Mouse (Mus musculus) left cerebral cortex, adult 8-10 months (tissue): Measurements from ENCODE around the gene Mad1l1. TPM values are rescaled to one million over a fixed set of nuclear protein-coding genes. Genes with fewer than 3 reads are reported as not detected.
A peak's percentile ranks its signal among the peaks of the same experiment; 100 is the strongest.

ENCODE experiments used
- DNase-seq, 2 experiments: peaks; one replicate each; pipeline ENCODE4 v3.0.0; 2022; ENCODE audit warnings: low spot score in 2 of 2
- total RNA-seq, 4 experiments: library from RNA; stranded (reverse); gene quantifications; 2 replicates each; pipeline ENCODE4 v1.2.4; 2022

The Mad1l1 gene
- total RNA-seq, 4 experiments from 2014 or later = 14.1 to 22.2 (median 18.6) TPM

DNA sequence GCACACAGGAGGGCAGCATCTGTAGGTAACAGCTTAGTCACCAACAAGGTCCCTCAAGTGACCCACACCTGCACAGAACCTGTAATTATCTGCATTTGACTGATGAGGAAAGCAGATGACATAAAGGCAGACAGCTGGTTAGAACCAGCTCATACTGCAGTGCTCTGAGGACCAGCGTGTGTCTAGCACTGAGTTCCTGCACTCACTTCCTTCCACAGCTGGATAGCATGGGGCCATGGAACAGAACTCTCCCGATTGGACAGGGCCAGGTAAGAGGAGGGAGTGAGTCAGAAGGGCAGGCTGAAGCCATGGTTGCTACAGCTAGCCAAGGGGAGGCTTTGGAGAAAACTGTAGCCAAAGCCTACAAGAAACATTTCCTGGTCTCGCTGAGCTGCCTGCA is 259.0 kb downstream of the Mad1l1 start:
- DNase-seq = no peak

DNA sequence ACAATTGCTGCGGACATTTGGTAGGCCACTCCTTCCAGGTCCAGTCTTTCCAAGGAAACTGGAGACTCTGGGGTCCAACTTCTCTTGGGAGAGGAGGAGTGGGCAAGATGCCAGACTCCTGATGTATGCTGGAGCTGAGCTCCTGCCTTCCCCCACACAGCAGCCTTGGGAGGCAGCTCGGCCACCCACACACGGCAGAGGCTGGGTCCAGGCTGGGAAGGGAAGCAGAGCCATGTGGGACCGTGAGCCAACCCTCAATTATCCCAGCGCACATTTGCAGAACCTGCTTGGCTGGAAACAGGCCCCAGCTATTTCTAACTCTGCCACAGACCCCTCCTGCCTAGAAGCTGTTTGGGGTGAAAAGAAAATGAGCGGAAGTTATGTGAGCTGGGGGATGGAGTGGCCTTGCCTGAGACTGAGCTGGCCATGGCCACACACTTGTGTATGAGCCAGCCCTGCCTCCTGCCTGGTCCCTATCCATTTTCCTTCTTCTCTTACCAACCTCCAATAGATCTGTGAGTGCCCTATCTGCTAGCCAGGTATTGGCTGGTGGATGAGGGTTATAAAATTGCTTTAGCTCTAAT is 260.0 kb downstream of the Mad1l1 start:
- peak; percentile 28 to 86 for DNase-seq

DNA sequence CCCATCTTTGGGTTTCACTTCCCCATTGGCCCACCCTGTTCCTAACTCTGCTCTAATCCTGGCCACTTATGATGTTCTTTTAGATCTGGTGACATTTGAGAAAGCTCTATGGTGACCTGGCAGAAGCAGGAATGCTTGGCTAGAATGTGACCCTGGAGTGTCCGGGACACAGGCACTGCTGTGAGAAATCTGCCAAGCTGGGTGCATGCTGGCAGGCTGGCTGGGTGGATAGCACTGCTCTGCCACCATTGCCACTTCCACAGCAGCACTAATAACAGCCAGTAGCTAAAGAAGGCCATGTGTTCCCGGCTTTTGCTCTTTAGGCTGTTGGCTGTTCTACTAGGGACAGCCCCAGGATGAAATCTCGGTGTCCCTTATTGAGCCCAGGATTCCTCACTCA is 265.1 kb downstream of the Mad1l1 start:
- no peak for DNase-seq

DNA sequence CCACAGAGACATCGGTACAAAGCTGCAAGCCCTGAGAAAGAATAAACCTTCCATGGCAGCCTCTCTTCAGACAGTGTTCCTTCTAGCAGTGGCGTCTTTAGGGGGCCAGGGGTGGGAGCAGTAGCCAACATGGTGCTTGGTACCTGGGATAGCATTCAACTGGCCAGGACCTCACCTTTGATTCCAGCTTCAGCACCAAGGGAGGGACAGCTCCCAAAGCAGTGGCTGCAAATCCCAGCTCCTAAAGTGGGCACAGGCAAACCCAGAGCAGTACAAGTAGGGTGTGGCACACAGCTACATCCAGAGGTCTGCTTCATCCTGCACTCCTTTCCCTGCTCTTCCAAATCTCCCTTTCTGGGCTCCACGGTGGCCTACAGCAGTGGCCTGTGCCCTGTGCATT is 265.9 kb downstream of the Mad1l1 start:
- no peak for DNase-seq

DNA sequence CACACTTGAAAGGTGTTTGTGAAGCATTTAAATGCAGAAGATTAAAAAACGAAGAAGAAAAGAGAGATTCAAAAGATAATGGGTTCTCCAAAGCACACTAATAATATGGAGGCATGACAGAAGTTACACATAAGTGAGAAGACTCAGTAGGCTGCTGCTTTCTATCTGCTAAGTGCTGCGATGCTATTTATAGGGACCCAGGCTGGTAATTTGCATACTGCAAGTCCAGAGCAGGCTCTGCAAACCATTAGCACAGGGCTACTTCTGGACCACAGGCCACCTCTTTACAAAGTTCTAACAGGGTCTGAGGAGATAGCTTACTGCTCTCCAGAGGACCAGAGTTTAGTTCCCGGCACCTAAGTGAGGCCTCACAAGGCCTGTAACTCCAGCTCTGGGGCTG is 267.7 kb downstream of the Mad1l1 start:
- peak in 1 of 2 experiments; percentile 36 for DNase-seq

DNA sequence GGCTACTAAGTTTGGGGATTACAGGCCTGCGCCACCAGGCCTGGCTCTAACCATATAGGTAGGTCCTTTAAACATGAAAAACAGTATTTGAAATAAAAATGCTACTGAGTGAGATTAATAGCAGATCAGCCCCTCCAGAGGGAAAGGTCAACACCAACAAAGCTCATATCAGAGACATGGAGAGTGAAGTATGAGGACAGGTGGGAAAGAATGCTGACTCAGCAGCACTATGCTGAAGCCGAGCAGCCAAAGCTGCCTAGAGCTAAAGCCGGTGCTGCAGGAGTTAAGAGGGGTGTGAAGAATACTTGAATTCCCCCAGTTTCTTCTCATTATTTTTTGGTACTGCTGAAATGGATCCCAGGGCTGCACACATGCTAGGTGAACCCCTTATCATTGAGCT is 268.9 kb downstream of the Mad1l1 start:
- DNase-seq = no peak

DNA sequence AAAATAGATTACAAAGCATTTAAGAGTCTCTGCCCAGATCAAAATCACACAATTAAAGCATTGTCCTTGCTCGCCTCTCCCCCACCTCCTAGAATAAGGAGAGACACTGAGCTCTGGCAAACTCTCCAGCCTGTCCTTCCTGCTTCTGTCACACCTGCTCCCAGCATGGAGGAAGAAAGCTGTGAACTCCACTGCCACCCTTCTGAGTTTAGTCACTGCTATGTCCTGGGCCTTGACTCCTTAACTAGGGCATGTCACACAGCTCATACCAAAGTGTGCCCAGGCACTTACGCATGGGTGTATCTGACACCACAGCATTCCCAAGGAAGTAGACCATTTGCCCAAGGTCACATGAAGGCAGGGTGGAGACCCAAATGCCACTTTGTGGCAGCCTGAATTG is 275.9 kb downstream of the Mad1l1 start:
- no peak for DNase-seq

DNA sequence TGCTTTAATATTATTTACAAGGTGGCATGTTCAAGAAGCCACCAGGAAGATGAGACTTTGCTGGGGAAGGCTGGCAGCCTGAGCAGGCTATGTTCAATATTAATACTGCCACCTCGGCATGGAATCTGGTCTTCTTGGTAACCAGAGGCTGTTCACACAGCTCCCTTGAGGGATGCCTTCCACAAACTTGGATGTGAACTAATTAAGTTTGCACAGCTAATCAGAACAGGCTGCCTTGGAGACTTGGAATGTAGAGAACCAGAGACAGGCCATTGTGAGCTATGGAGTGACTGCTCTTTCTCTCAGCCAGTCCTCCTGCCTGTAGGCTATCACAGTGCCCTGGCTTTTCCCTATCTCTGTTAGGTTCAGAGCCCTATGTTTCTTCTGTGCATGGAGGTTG is 278.4 kb downstream of the Mad1l1 start:
- no peak for DNase-seq

DNA sequence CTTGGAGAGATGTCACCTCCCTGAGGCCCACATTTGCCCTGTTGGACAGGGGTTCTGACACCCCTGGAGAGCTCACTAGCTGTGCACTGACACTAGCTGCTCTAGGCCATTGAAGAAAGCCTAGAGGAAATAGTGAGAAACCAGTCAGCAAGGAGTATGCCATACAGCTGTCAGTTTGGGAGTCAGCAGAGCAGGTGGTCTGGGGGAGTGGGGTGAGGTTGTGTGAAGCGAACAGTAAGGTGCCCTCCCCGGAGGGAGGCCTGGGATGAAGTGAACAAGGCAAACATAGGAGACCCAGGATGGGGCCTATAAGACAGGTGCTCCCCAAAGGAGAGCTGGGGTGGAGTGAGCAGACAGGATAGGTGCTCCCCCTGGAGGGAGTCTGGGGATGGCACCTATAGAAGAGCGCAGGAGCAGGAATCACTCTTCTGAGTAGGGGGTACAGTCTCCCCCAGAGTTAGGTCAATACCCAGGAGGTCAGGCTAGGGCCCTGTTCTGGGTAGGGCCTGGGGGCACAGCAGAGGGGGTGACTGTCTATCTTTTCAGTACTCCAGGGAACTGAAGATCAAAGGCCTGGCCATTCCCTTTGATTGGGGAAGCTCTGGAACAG is 279.2 kb downstream of the Mad1l1 start:
- no peak for DNase-seq

DNA sequence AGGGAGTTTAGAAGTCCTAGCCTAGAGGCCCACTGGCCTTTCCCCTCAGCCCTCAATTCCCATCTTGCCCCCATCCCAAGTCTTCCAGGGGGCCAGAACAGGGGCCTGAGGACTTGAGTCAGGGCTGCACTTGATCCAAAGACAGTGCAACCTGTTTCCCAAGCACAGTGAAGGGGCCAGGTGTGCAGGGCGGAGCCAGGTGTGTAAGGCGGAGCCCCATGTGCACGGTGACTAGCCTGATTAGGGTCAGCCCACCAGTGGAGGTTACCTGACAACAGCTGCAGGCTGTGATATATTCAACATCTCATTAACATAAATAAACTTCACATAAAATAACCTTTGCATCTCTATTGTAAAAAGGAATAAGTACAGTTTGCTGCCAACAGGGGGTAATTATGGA is 280.3 kb downstream of the Mad1l1 start:
- DNase-seq = no peak

DNA sequence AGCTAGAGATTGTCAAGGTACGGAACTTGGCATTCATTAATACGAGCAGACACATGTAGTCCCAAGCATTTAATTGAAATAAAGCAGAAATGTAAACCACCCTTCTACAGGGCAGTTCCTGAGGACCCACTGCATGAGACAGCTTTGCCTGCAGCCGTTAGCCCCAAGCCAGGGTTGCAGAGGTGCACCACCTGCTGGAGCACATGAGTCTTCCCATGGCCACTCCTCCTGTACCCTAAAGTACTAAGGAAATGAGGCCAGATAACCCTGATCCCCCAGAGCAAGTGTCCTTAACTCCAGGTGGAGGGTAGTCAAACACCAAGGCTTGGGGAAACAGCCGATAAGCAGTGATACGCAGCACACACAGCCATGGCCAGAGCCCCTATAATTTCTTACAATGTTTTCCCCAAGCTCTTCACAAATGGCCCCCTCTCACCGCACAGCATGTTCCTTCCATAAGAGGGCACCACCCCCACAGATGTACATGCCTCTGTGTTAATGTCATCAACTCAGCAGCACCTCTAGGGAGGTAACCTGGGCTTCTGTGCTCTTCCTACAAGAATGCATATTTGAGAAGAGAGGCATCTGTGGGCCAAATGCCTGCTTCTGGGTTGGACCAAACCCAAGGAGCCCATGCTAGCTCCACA is 283.6 kb downstream of the Mad1l1 start:
- no peak for DNase-seq

DNA sequence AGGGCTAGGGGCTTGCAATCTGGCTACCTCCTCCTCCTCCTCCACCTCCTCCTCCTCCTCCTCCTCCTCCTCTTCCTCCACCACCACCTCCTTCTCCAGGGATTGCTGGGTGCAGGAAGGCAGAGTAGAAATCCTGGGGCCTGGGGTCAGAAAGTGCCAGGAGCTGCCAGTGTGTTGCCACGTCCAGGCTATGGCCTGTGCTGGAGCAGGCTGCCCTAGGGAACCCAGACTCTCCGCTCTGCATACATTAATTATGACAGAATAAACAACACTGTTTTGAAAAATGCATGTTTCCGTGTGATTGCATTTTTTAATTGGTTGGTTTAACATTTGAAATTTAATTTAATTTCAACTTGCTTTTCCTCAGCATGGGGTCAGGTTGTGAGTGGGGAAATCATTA is 285.7 kb downstream of the Mad1l1 start:
- DNase-seq = no peak

DNA sequence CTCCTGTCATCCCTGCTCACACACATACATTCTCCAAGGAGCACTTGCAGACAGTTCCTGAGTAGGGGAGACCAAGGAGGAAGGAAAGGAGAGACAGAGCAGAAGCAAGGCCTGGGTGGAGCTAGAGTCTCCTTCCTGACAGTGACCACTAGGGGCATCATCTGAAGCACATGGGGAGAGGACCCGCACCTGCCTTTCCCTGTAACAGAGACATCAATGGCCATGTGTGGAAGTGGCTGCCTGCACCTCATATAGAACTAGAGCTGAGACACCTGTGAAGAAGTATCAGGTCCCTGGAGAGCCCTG is 286.4 kb downstream of the Mad1l1 start:
- DNase-seq = no peak

DNA sequence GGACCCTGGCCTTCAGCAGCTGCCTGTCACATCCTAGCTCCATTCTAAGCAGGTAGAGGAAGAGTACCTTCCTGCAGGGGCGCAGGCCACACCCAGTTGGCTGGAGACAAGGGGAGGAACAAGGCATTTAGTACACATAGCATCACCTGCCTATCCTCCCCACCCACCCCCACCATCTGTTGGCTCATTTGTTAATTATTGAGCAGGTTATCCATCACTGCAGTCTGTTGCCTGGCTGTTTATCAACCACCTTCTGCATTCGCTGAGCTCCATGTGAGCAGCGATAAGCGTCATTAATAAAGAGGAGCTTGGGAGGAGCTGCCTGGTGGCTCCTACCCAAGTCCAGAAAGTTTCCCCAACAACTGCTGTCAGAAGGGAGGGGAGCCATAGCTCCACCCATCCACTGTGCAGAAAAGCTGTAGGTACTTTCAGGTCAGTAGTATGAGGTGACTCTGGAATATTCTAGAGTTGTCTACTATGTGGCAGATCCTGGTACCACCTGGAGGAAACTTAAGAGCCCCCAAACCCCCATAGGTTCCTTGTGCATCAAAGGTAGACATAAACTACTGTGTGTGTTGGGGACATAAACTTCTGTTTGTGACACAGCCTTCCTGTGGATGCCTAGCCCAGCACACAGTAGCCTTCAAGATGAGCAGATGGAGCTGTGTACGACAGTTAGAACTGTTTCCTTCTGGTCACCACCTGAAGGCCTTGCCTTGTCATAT is 286.9 kb downstream of the Mad1l1 start:
- no peak for DNase-seq

DNA sequence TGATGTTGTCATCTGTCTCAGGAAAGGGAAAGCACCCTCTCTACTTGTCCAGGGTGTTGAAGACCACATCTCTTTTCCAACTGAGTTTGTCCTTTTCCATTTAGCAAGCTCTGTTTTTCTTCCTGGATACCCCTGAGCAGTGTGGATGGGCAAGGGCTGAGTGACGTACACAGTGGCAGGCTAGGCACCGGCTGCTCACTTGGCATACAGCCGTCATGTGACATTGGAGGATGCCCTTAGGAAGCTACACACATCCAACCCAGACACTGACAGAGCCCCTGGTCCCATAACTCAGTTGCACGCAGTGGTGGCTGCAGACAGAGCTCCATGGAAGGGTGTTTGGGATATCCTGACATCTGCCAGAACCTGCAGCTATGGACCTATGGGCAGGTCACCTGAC is 295.0 kb downstream of the Mad1l1 start:
- no peak for DNase-seq

DNA sequence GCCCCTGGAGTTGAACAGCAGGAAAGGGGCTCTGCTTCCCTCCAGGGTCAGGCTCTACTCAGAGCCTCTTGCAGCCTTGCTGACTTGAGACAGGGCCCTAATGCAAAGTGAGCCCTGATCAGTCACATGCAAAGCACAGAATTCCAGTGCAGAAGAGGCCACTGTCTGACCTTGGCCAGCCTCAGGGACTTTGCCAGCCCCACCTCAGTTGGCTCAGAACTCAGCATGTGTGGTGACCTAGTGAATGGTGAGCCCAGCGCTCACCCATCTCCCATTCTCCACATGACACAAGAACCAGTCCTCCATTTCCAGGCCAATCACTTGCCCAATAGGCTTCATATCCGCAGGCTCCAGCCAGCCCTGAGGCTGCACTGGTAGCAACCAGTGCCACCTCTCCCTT is 296.1 kb downstream of the Mad1l1 start:
- no peak for DNase-seq

DNA sequence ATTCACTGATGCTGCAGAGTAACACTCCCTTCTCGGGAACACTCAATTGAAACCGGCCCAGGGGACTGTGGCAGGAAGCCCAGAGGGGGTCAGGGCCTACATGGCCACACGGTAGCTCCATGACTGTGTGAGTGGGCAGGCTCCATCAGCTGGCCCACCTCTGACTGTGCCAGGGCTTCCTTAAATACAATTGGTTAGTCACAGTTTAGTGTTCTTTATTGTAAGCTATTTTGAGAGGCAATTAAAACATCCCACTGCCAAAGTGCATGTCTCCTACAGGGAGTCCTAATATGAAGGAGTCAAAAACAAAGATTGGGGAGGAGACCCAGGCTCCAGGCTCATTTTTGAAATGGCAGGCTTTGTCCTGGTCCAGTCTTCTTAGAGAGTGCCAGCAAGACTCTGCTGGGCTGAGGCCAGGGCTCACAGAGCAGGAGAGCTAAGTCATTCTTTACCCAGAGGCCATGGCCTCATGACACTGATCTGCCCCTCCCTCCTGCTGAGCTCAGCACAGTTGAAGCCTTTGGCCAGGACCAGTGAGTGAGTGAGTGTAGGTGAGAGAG is 297.3 kb downstream of the Mad1l1 start:
- DNase-seq = peak; percentile 33 to 38

DNA sequence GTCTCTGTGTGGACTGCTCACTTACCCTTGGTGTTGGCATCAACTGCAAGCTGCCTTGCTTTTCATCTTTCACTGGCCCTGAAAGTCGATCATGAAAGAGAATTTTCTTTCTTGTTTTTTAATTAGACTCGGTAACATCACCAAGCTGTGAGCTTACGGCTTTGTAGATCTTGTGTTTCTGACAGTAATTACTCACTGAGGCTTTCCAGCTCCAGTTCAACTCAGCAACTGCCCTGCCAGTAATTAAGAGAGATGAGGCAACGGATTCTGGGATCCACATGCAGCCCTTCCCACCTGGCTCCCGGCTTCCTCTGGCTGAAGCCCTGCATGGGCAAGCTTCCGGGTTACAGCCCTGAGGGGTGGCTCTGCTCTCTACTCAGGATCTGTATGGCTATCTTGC is 298.5 kb downstream of the Mad1l1 start:
- no peak for DNase-seq

DNA sequence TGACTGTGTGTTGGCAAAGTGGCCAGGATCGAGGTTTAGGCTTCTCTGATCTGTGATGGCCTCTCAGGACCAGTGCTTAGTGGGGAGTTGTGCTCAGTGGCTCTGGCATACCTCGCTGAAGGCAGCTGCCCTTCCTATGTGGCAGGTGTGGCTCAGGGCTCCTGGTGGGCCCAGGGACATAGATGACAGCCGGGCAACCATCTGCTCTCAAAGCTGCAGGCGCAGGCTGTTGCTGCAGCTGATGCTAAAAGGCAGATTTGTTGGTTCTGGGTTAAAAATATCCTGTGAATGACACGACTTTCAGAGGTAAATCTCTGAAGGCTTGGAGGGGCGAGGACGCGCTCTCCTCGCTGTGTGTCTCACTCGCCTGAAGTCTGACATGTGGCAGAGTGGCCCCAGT is 299.6 kb downstream of the Mad1l1 start:
- DNase-seq = peak in 1 of 2 experiments; percentile 51

DNA sequence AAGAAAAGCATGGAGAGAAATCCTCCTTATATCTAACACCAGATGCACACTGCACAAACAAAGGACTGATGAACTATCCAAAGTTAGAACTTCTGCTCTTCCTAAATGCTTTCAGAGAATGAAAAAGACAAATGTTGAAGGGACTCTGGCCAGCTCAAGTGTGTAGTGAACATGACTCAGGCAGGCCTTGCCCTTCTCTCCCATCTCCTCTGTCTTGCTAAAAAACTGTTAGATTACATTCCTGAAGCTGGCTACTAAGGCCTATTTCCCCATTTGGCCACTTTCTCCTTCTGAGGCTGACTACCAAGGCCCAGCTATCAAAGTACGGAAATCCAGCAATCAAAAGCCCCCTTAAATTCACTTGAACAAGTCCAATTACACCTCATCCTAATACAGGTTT is 301.7 kb downstream of the Mad1l1 start:
- no peak for DNase-seq

DNA sequence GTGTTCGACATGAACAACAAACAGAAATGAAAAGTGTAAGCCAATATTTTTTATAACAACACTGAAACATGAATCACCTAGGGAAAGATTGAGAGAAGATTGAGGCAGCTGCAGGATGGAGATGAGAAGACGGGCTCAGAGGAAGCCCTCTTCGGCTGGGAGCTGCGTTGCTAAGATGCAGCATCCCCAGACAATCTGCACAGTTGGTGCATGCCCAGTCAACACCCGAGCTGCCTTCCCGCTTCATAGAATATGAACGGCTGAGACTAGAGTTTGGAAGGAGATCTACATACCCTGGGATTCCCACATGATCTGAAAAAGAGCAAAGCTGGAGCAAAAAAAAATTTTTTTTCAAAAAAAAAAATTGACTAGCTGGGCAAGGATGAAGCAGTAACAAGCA is 302.6 kb downstream of the Mad1l1 start:
- DNase-seq = no peak

DNA sequence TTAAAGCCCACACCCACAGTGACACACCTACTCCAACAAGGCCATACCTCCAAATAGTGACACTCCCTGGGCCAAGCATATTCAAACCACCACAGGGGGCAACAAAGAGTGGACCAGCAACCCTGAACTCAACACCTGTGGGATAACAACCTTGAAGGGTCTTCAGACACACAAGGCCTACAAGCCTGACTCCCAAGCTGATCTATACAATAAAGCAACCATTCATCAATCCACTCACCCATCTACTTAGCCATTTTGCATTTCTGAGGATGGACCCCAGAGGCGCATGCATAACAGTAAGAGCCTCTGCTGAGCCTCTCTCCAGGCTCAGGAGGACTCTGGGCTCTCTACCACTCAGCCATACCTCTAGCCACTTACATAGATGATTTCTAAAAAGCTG is 304.5 kb downstream of the Mad1l1 start:
- no peak for DNase-seq
